Mouse (Mus musculus): Measurements from ENCODE around the gene 1700010I14Rik.

GRCm38 (mm10) chr17:8976745-8977144, 11.4 kb upstream of the 1700010I14Rik start:
- TF ChIP-seq CTCF (IDR thresholded peaks at IDR 0.05; ENCODE audit: low read depth) (no peak), EP300 (IDR thresholded peaks at IDR 0.05; ENCODE audit: low read depth) (no peak)

Measured in liver, postnatal 0 days (tissue).